20 mouse cellular contexts compared by ENCODE assay signal in genomic region chr10:40526986-40527385, GRCm38 (mm10). TPM values are rescaled to one million over a fixed set of nuclear protein-coding genes. Genes with fewer than 3 reads are reported as not detected.
"Had no signal": no experiment of that assay in that cellular context is flagged by ENCODE, and none has a peak within 500 bp of the region (broad histone marks: within the 10 kb centered on the region; RNA-seq: fewer than 3 reads in every experiment).

No protein-coding gene starts in this region.

- H3K27me3 ChIP-seq: limb, embryonic 15.5 days; megakaryocyte, embryonic 14.5 days; midbrain, embryonic 12.5 days had no signal

- H3K9me3 ChIP-seq: limb, embryonic 15.5 days; liver, embryonic 12.5 days; midbrain, embryonic 12.5 days had no signal

- ATAC-seq: intestine, postnatal 0 days; liver, embryonic 12.5 days; midbrain, embryonic 16.5 days had no signal

- DNase-seq: kidney, adult 8-10 months; kidney, postnatal 25 days; retina, postnatal 1 day; right cerebral cortex, postnatal 4 days had no signal

- H3K36me3 ChIP-seq: limb, embryonic 15.5 days; liver, embryonic 12.5 days; midbrain, embryonic 12.5 days had no signal

- H3K4me3 ChIP-seq: left cerebral cortex, adult 2 months; limb, embryonic 15.5 days; liver, embryonic 12.5 days; midbrain, embryonic 12.5 days had no signal

- H3K4me2 ChIP-seq: limb, embryonic 15.5 days; liver, embryonic 12.5 days; midbrain, embryonic 12.5 days had no signal

- H3K9ac ChIP-seq: limb, embryonic 15.5 days; liver, embryonic 12.5 days; lung, embryonic 14.5 days had no signal

- H3K27ac ChIP-seq: left cerebral cortex, adult 2 months; limb, embryonic 15.5 days; liver, embryonic 12.5 days; midbrain, embryonic 12.5 days had no signal

RNA-seq across cellular contexts. Expression of gene Slc22a16, which starts 43.1 kb away (rescaled TPM):
- total RNA-seq: layer of hippocampus, postnatal 25 days; left cerebral cortex, adult 2 months; left cerebral cortex, postnatal 14 days; neutrophil, adult 5-6 weeks had no signal
- polyA plus RNA-seq: intestine, postnatal 0 days; kidney, embryonic 16.5 days; limb, embryonic 11.5 days; limb, embryonic 15.5 days; liver, embryonic 12.5 days; liver, embryonic 16.5 days; lung, embryonic 14.5 days; midbrain, embryonic 12.5 days; midbrain, embryonic 16.5 days; neural tube, embryonic 11.5 days; stomach, embryonic 16.5 days had no signal
